Mouse (Mus musculus): ENCODE measurements around the gene Morc4. TPM values are rescaled to one million over a fixed set of nuclear protein-coding genes. Genes with fewer than 3 reads are reported as not detected.

The Morc4 gene
- polyA plus RNA-seq, 1 experiment, result 6.1 TPM

DNA sequence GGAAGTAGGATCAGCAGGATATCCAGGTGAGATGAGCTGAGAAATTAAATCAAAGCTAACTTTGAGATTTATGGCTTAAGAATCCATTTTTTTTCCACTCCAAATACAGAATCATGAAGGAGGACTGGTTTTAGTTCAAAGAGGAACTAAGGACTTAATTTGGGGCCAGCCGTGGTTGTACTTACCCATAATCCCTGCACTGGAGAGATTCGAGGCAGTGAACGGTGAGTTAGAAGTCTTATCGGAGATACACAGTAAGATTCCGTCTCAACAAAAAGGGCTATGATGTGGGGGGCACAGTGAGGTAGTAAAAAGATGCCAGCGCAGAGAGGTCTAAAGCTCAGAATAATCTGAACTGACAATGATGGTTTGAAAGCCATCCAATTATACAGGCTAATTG, 75.4 kb downstream of the Morc4 start:
- peaks cover 2% of the 10 kb centered on the region; the same call in 1 of the 2 replicates for H3K4me1 ChIP-seq (ENCODE audit: control insufficient read depth, insufficient read depth, low read length)
- no peak for TF ChIP-seq POLR2A (IDR thresholded peaks at IDR 0.05; ENCODE audit: low read depth, low read length)
- TF ChIP-seq CTCF (conservative IDR thresholded peaks at IDR 0.05; ENCODE audit: insufficient read depth, insufficient read length, low read depth, low read length), result no peak
- no peaks in the 10 kb centered on the region for H3K27me3 ChIP-seq (replicated peaks; ENCODE audit: control insufficient read depth, insufficient read depth, low read length)
- no peak for DNase-seq
- no peak overlapping the region for H3K4me3 ChIP-seq (ENCODE audit: insufficient read depth, low read depth, low read length)
- no peak overlapping the region for H3K27ac ChIP-seq (ENCODE audit: insufficient read depth, low read depth, low read length)
- no peaks in the 10 kb centered on the region for H3K36me3 ChIP-seq (ENCODE audit: control insufficient read depth, insufficient read depth, low read length)
- WGBS, result 90% methylated on average over 6 of the region's 6 CpGs

DNA sequence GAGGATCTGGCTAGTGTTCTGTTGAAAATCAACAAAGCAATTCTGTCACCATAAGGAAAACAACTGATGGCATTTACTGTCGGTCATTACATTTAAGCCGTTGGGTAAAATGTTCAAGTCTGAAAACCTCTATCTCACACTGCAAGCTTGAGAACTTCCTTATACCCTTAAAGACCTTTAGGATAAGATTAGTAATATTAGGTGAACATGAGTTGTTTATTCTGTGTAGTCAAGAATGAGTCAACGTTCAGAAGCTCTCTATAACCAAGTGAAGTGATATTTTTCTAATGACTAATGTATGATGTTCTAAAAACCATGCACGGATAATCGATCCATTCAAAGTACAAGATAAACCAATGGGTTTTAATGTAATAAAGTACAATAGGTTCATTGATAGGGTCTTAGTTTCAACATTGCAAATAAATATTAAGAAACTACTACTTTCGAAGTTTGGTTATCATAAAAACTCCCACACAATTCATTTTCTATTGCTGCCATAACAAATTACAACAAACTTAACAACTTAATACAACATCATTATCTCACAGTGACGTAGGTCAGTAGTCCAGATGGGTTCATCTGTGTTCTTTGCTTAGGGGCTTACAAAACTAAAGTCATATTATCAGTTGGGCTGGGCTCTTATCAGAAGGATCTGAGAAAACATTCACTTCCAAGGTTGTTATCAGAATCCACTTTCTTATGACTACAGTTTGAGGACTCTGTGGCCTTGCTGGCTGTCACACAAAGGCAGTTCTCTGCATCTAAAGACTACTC, 77.2 kb downstream of the Morc4 start:
- H3K4me3 ChIP-seq (ENCODE audit: insufficient read depth, low read depth, low read length), result no peak overlapping the region
- H3K4me1 ChIP-seq (ENCODE audit: control insufficient read depth, insufficient read depth, low read length), result no peaks in the 10 kb centered on the region
- no peaks in the 10 kb centered on the region for H3K36me3 ChIP-seq (ENCODE audit: control insufficient read depth, insufficient read depth, low read length)
- H3K27ac ChIP-seq (ENCODE audit: insufficient read depth, low read depth, low read length), result no peak overlapping the region
- no peaks in the 10 kb centered on the region for H3K27me3 ChIP-seq (replicated peaks; ENCODE audit: control insufficient read depth, insufficient read depth, low read length)
- WGBS, result 95% methylated on average over 7 of the region's 7 CpGs
- TF ChIP-seq CTCF (conservative IDR thresholded peaks at IDR 0.05; ENCODE audit: insufficient read depth, insufficient read length, low read depth, low read length) (no peak), POLR2A (IDR thresholded peaks at IDR 0.05; ENCODE audit: low read depth, low read length) (no peak)
- no peak for DNase-seq

DNA sequence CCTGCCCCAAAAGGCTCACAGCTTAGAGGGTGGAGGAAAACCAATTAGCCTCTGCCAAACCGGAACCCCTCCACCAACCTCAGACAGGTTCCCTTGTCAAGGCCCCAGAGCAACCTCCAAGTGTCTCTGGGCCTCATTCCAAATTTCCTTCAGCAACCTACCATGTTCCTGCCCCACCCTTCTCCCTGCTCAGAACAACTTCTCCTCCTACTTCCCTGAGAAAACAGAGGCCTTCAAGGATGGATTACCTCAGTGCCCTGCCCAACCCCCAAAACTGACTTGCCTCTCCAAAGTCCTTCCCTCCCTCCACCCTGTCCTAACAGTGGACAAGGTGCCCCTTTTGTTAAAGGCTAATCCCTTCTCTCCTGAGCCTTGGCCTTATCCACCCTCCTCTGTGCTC, 85.7 kb downstream of the Morc4 start:
- Histone ChIP-seq H3K36me3 (ENCODE audit: control insufficient read depth, insufficient read depth, low read length) (no peaks in the 10 kb centered on the region), H3K27ac (ENCODE audit: insufficient read depth, low read depth, low read length) (peak overlapping the region; percentile 76; the same call in 1 of the 2 replicates), H3K4me3 (ENCODE audit: insufficient read depth, low read depth, low read length) (no peak overlapping the region), H3K4me1 (ENCODE audit: control insufficient read depth, insufficient read depth, low read length) (peaks cover 14% of the 10 kb centered on the region; the same call in 1 of the 2 replicates), H3K27me3 (replicated peaks; ENCODE audit: control insufficient read depth, insufficient read depth, low read length) (no peaks in the 10 kb centered on the region)
- no peak for TF ChIP-seq POLR2A (IDR thresholded peaks at IDR 0.05; ENCODE audit: low read depth, low read length)
- TF ChIP-seq CTCF (conservative IDR thresholded peaks at IDR 0.05; ENCODE audit: insufficient read depth, insufficient read length, low read depth, low read length), result no peak
- WGBS, result 31% methylated on average over 1 of the region's 1 CpGs
- peak; percentile 80 for DNase-seq

DNA sequence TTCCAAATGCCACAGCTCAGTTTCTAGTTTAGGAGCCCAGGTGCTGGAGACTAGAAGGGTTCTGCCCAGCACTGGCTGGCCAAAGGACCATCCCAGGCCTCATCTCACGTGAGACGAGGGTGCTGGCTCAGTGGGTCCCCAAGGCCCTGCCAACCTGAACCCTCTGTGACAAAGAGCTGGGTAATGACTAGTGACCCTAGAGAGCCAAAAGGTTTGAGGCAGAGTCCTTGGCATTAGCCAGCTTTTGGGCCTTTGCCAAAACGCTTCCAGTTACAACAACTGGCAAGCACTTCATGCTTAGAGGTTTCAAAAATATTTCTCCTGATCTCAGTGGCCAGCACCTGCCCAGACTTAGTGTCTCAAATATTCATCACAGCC, 88.4 kb downstream of the Morc4 start:
- H3K4me3 ChIP-seq (ENCODE audit: insufficient read depth, low read depth, low read length), result no peak overlapping the region
- WGBS, result 53% methylated on average over 3 of the region's 3 CpGs
- DNase-seq, result peak; percentile 79

DNA sequence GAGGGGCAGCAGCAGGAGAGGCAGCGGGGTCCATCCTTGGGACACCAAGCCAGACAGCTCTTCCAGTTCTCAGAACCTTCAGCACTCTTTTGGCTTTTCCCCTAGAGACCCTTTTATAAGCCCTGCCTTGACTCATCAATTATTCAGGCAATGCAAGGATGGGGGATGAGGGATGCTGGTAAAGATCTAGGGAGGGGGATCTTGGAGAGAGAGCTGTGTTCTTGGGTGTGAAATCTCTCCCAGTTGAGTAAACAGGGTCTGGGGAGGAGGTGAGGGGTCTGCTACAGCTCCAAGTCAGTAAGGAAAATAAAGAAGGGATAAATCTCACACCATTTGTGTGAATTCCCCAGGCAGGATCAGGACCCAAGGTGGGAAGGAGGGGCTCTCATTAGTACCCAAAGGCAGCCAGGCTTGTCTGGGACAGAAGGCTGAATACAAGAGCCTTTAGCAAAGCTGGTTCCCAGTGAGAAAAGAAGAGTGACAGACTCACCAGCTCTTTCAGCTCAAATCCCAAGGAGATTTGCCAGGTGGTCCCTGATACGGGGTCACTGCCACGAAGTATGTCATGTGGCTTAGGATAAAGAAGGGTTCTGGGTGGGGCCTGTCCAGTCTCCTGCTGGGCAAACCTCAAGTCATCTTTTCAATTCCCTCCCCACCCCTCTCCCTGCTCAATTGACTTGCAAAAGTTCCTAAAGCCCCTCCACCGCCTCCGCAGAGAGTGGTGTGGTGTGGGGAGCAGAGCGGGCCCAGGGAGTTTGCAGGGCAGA, 89.0 kb downstream of the Morc4 start, which contains the start of gene Ripply1:
Gene Ripply1 (minus strand): TSS at position 76 of the 767 bp plus-strand sequence.
- H3K4me1 ChIP-seq (ENCODE audit: control insufficient read depth, insufficient read depth, low read length), result peaks cover 21% of the 10 kb centered on the region; the same call in 1 of the 2 replicates
- H3K36me3 ChIP-seq (ENCODE audit: control insufficient read depth, insufficient read depth, low read length), result no peaks in the 10 kb centered on the region
- 80% methylated on average over 6 of the region's 6 CpGs for WGBS
- H3K27ac ChIP-seq (ENCODE audit: insufficient read depth, low read depth, low read length), result no peak within 1 kb of the TSS
- no peaks in the 10 kb centered on the region for H3K27me3 ChIP-seq (replicated peaks; ENCODE audit: control insufficient read depth, insufficient read depth, low read length)
- no peak within 1 kb of the TSS for H3K4me3 ChIP-seq (ENCODE audit: insufficient read depth, low read depth, low read length)
- TF ChIP-seq POLR2A (IDR thresholded peaks at IDR 0.05; ENCODE audit: low read depth, low read length), result no peak
- no peak for TF ChIP-seq CTCF (conservative IDR thresholded peaks at IDR 0.05; ENCODE audit: insufficient read depth, insufficient read length, low read depth, low read length)
- no peak for DNase-seq

More for the DNA sequence above, 88.4 kb downstream of the Morc4 start:
- Histone ChIP-seq H3K27ac (ENCODE audit: insufficient read depth, low read depth, low read length) (no peak overlapping the region), H3K36me3 (ENCODE audit: control insufficient read depth, insufficient read depth, low read length) (no peaks in the 10 kb centered on the region), H3K4me1 (ENCODE audit: control insufficient read depth, insufficient read depth, low read length) (peaks cover 18% of the 10 kb centered on the region; the same call in 1 of the 2 replicates), H3K27me3 (replicated peaks; ENCODE audit: control insufficient read depth, insufficient read depth, low read length) (no peaks in the 10 kb centered on the region)
- no peak for TF ChIP-seq CTCF (conservative IDR thresholded peaks at IDR 0.05; ENCODE audit: insufficient read depth, insufficient read length, low read depth, low read length)
- TF ChIP-seq POLR2A (IDR thresholded peaks at IDR 0.05; ENCODE audit: low read depth, low read length), result no peak

DNA sequence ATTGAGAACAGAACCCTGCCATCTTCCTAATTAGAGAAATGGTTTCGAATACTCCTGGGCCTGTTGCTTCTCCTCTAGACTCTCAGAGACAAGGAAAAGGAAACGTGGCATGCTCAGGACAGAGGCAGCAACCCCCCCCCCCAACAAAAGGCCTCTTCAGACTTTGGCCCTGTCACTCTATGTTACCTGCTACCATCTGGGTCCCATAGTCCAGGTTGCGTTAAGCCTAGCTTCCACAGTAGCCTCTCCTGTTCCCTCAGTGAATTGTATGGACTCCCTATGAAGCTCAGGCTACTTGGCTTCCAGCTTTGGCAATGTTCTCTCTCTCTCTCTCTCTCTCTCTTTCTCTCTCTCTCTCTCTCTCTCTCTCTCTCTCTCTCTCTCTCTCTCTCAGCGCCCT, 89.9 kb downstream of the Morc4 start:
- no peak for TF ChIP-seq CTCF (conservative IDR thresholded peaks at IDR 0.05; ENCODE audit: insufficient read depth, insufficient read length, low read depth, low read length)
- TF ChIP-seq POLR2A (IDR thresholded peaks at IDR 0.05; ENCODE audit: low read depth, low read length), result no peak
- DNase-seq, result no peak
- no peaks in the 10 kb centered on the region for H3K36me3 ChIP-seq (ENCODE audit: control insufficient read depth, insufficient read depth, low read length)
- no peak overlapping the region for H3K27ac ChIP-seq (ENCODE audit: insufficient read depth, low read depth, low read length)
- no peaks in the 10 kb centered on the region for H3K27me3 ChIP-seq (replicated peaks; ENCODE audit: control insufficient read depth, insufficient read depth, low read length)
- WGBS, result 86% methylated on average over 4 of the region's 4 CpGs
- H3K4me3 ChIP-seq (ENCODE audit: insufficient read depth, low read depth, low read length), result no peak overlapping the region
- H3K4me1 ChIP-seq (ENCODE audit: control insufficient read depth, insufficient read depth, low read length), result peaks cover 21% of the 10 kb centered on the region; the same call in 1 of the 2 replicates

DNA sequence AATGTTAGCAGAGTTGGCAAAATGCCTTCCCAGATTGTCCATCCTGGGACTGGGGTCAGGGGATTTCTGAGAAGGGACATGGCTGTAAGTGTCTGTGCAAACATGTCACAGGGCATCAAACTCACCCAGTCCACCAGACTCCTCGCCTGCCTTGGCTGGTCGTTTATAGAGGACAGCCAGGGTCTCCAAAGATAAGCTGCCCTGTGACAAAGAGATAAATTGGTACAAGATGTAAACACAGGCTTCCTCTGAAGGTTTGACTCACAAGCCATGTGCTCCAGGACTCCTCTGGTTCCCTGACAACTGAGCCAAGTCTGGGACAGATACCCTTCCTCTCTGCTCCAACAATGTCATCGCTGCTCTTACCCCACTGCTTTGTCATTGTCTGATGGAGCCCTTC, 90.5 kb downstream of the Morc4 start:
- no peaks in the 10 kb centered on the region for H3K27me3 ChIP-seq (replicated peaks; ENCODE audit: control insufficient read depth, insufficient read depth, low read length)
- no peaks in the 10 kb centered on the region for H3K36me3 ChIP-seq (ENCODE audit: control insufficient read depth, insufficient read depth, low read length)
- H3K4me3 ChIP-seq (ENCODE audit: insufficient read depth, low read depth, low read length), result no peak overlapping the region
- WGBS, result 65% methylated on average over 3 of the region's 3 CpGs
- no peak for DNase-seq
- no peak for TF ChIP-seq CTCF (conservative IDR thresholded peaks at IDR 0.05; ENCODE audit: insufficient read depth, insufficient read length, low read depth, low read length)
- TF ChIP-seq POLR2A (IDR thresholded peaks at IDR 0.05; ENCODE audit: low read depth, low read length), result no peak
- H3K4me1 ChIP-seq (ENCODE audit: control insufficient read depth, insufficient read depth, low read length), result peaks cover 17% of the 10 kb centered on the region; the same call in 1 of the 2 replicates
- H3K27ac ChIP-seq (ENCODE audit: insufficient read depth, low read depth, low read length), result no peak overlapping the region
